Mouse (Mus musculus) megakaryocyte progenitor cell, adult 5-6 weeks (primary cell): ENCODE data around the gene Cyth3. TPM values are rescaled to one million over a fixed set of nuclear protein-coding genes. Genes with fewer than 3 reads are reported as not detected.
A peak's percentile ranks its signal among the peaks of the same experiment; 100 is the strongest.

ENCODE experiments used
- ATAC-seq: replicated peaks from 2 replicates; pipeline ENCODE4 v1.8.0; 2016; ENCODE audit warnings: mild to moderate bottlenecking, moderate TSS enrichment, inconsistent platforms; ENCODE audit not compliant: poor library complexity
- total RNA-seq, 2 experiments: library from RNA; stranded (forward) in 1 of 2; stranded (reverse) in 1 of 2; fragments of 157-497, 149-512 nt in 1 of 2; fragments of 200-1000 nt in 1 of 2; gene quantifications; 2 replicates each; pipeline versions ENCODE4 v1.2.3 to v1.2.4; 2015 to 2017

Cyth3 gene
- total RNA-seq, 2 experiments from 2014 or later, result 8.8 to 15.7 TPM

GRCm38 (mm10) chr5:143663074-143663687 lies 40.9 kb downstream of the Cyth3 start:
- no peak for ATAC-seq

- ATAC-seq, result no peak
Observed at GRCm38 (mm10) chr5:143665561-143665960, 43.3 kb downstream of the Cyth3 start.

GRCm38 (mm10) chr5:143666015-143666414 lies 43.8 kb downstream of the Cyth3 start:
- peak; percentile 78 for ATAC-seq

- no peak for ATAC-seq
Observed at GRCm38 (mm10) chr5:143668884-143669283, 46.6 kb downstream of the Cyth3 start.

GRCm38 (mm10) chr5:143669393-143669792 lies 47.1 kb downstream of the Cyth3 start:
- ATAC-seq, result no peak

GRCm38 (mm10) chr5:143669839-143670238 lies 47.6 kb downstream of the Cyth3 start:
- ATAC-seq, result peak; percentile 45

GRCm38 (mm10) chr5:143670740-143671415 lies 48.6 kb downstream of the Cyth3 start:
- ATAC-seq, result no peak

GRCm38 (mm10) chr5:143674576-143674975 lies 52.3 kb downstream of the Cyth3 start:
- ATAC-seq, result peak; percentile 38

GRCm38 (mm10) chr5:143676218-143676985 lies 54.2 kb downstream of the Cyth3 start:
- ATAC-seq, result no peak

GRCm38 (mm10) chr5:143677363-143677762 lies 55.1 kb downstream of the Cyth3 start:
- no peak for ATAC-seq

- ATAC-seq, result peak; percentile 47
Observed at GRCm38 (mm10) chr5:143678634-143679271, 56.5 kb downstream of the Cyth3 start.

GRCm38 (mm10) chr5:143679654-143680053 lies 57.4 kb downstream of the Cyth3 start:
- peak; percentile 55 for ATAC-seq

GRCm38 (mm10) chr5:143683696-143684095 lies 61.4 kb downstream of the Cyth3 start:
- no peak for ATAC-seq

- ATAC-seq, result no peak
Observed at GRCm38 (mm10) chr5:143684911-143685390, 62.7 kb downstream of the Cyth3 start.

- no peak for ATAC-seq
Observed at GRCm38 (mm10) chr5:143686456-143686855, 64.2 kb downstream of the Cyth3 start.

- ATAC-seq, result peak; percentile 25; the same call in 1 of the 2 replicates
Observed at GRCm38 (mm10) chr5:143687589-143687988, 65.3 kb downstream of the Cyth3 start.

GRCm38 (mm10) chr5:143690392-143690791 lies 68.1 kb downstream of the Cyth3 start:
- ATAC-seq, result no peak

- no peak for ATAC-seq
Observed at GRCm38 (mm10) chr5:143690926-143691325, 68.7 kb downstream of the Cyth3 start.

GRCm38 (mm10) chr5:143696323-143696722 lies 74.1 kb downstream of the Cyth3 start:
- peak; percentile 54 for ATAC-seq

- peak; percentile 37 for ATAC-seq
Observed at GRCm38 (mm10) chr5:143698454-143698853, 76.2 kb downstream of the Cyth3 start.

- peak; percentile 87 for ATAC-seq
Observed at GRCm38 (mm10) chr5:143700247-143700646, 78.0 kb downstream of the Cyth3 start.
